Mouse (Mus musculus) adrenal gland, adult 2 months (tissue): Measurements from ENCODE around the gene Gm10718. TPM values are rescaled to one million over a fixed set of nuclear protein-coding genes. Genes with fewer than 3 reads are reported as not detected.
"Not testable (repeated sequence)": the region's sequence is repeated elsewhere in the genome, so short reads cannot be mapped to it uniquely, and the experiment has no call there.

ENCODE experiments used
- DNase-seq: peaks from one replicate; pipeline ENCODE4 v3.0.0; 2021
- microRNA-seq, 2 experiments: library from miRNA; unstranded; fragments of <30 nt; microRNA quantifications; one replicate each; pipeline ENCODE4 v1.2.0; 2021
- polyA plus RNA-seq: library from polyadenylated mRNA; depleted of rRNA; stranded (reverse); fragments of >200 nt; gene quantifications from 2 replicates; pipeline ENCODE4 v1.2.3, GENCODE M21; 2012; rRNA removed
- total RNA-seq, 2 experiments: library from RNA; stranded (reverse); gene quantifications; 2 replicates each; pipeline ENCODE4 v1.2.3; 2021

The Gm10718 gene
- total and polyA plus RNA-seq, 3 experiments: 1.7 to 1.9 TPM; not detected in 1

DNA sequence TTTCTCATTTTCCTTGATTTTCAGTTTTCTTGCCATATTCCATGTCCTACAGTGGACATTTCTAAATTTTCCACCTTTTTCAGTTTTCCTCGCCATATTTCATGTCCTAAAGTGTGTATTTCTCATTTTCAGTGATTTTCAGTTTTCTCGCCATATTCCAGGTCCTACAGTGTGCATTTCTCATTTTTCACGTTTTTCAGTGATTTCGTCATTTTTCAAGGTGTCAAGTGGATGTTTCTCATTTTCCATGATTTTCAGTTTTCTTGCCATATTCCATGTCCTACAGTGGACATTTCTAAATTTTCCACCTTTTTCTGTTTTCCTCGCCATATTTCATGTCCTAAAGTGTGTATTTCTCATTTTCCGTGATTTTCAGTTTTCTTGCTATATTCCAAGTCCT is 2.3 kb downstream of the Gm10718 start:
- peak; percentile 51 for DNase-seq

DNA sequence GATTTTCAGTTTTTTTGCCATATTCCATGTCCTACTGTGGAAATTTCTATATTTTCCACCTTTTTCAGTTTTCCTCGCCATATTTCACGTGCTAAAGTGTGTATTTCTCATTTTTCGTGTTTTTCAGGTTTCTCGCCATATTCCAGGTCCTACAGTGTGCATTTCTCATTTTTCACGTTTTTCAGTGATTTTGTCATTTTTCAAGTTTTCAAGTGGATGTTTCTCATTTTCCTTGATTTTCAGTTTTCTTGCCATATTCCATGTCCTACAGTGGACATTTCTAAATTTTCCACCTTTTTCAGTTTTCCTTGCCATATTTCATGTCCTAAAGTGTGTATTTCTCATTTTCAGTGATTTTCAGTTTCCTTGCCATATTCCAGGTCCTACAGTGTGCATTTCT is 2.8 kb downstream of the Gm10718 start:
- DNase-seq: not testable (repeated sequence)

DNA sequence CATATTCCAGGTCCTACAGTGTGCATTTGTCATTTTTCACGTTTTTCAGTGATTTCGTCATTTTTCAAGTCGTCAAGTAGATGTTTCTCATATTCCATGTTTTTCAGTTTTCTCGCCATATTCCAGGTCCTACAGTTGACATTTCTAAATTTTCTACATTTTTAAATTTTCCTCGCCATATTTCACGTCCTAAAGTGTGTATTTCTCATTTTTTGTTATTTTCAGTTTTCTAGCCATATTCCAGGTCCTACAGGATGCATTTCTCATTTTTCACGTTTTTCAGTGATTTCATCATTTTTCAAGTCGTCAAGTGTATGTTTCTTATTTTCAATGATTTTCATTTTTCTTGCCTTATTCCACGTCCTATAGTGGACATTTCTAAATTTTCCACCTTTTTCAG is 3.4 kb downstream of the Gm10718 start:
- not testable (repeated sequence) for DNase-seq

DNA sequence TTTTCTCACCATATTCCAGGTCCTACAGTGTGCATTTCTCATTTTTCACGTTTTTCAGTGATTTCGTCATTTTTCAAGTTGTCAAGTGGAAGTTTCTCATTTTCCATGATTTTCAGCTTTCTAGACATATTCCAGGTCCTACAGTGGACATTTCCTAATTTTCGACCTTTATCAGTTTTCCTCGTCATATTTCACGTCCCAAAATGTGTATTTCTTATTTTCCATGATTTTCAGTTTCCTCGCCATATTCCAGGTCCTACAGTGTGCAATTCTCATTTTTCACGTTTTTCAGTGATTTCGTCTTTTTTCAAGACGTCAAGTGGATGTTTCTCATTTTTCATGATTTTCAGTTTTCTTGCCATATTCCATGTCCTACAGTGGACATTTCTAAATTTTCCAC is 3.9 kb downstream of the Gm10718 start:
- DNase-seq: not testable (repeated sequence)

DNA sequence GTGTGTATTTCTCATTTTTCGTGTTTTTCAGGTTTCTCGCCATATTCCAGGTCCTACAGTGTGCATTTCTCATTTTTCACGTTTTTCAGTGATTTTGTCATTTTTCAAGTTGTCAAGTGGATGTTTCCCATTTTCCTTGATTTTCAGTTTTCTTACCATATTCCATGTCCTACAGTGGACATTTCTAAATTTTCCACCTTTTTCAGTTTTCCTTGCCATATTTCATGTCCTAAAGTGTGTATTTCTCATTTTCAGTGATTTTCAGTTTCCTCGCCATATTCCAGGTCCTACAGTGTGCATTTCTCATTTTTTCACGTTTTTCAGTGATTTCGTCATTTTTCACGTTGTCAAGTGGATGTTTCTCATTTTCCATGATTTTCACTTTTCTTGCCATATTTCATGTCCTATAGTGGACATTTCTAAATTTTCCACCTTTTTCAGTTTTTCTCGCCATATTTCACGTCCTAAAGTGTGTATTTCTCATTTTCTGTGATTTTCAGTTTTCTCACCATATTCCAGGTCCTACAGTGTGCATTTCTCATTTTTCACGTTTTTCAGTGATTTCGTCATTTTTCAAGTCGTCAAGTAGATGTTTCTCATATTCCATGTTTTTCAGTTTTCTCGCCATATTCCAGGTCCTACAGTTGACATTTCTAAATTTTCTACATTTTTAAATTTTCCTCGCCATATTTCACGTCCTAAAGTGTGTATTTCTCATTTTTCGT is 6.1 kb downstream of the Gm10718 start:
- DNase-seq: peak; percentile 4

DNA sequence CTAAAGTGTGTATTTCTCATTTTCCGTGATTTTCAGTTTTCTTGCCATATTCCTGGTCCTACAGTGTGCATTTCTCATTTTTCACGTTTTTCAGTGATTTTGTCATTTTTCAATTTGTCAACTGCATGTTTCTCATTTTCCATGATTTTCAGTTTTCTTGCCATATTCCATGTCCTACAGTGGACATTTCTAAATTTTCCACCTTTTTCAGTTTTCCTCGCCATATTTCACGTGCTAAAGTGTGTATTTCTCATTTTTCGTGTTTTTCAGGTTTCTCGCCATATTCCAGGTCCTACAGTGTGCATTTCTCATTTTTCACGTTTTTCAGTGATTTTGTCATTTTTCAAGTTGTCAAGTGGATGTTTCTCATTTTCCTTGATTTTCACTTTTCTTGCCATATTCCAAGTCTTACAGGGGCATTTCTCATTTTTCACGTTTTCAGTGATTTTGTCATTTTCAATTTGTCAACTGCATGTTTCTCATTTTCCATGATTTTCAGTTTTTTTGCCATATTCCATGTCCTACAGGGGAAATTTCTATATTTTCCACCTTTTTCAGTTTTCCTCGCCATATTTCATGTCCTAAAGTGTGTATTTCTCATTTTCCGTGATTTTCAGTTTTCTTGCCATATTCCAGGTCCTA is 7.5 kb downstream of the Gm10718 start:
- not testable (repeated sequence) for DNase-seq

DNA sequence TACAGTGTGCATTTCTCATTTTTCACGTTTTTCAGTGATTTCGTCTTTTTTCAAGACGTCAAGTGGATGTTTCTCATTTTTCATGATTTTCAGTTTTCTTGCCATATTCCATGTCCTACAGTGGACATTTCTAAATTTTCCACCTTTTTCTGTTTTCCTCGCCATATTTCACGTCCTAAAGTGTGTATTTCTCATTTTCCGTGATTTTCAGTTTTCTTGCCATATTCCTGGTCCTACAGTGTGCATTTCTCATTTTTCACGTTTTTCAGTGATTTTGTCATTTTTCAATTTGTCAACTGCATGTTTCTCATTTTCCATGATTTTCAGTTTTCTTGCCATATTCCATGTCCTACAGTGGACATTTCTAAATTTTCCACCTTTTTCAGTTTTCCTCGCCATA is 11.0 kb downstream of the Gm10718 start, which contains the start of gene Gm17535:
Gm17535 (plus strand) TSS at position 301 of the 400 bp plus-strand sequence.
- DNase-seq: not testable (repeated sequence)

DNA sequence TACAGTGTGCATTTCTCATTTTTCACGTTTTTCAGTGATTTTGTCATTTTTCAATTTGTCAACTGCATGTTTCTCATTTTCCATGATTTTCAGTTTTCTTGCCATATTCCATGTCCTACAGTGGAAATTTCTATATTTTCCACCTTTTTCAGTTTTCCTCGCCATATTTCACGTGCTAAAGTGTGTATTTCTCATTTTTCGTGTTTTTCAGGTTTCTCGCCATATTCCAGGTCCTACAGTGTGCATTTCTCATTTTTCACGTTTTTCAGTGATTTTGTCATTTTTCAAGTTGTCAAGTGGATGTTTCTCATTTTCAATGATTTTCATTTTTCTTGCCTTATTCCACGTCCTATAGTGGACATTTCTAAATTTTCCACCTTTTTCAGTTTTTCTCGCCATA is 13.2 kb downstream of the Gm10718 start, which contains the start of gene Gm10715:
Gm10715 (plus strand) TSS at position 301 of the 400 bp plus-strand sequence.
- DNase-seq: not testable (repeated sequence)

DNA sequence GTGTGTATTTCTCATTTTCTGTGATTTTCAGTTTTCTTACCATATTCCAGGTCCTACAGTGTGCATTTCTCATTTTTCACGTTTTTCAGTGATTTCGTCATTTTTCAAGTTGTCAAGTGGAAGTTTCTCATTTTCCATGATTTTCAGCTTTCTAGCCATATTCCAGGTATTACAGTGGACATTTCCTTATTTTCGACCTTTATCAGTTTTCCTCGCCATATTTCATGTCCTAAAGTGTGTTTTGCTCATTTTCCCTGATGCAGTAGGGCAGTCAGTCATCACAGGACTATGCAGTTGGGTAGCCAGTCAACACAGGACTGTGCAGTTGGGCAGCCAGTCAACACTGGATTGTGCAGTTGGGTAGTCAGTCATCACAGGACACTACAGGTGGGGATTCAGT is 14.8 kb downstream of the Gm10718 start:
- DNase-seq: not testable (repeated sequence)

Small RNA genes lying within 50 kb of the gene (microRNA-seq; reads per million reads assigned to microRNA genes)
- gene Mir101c: 0 reads per million in 2 experiments

Other genes with a start within 250 kb of the Gm10718 start
- gene Gm10722, start 22.6 kb upstream of the Gm10718 start, total RNA-seq: not detected
- not detected in 2 replicates for gene Gm10722, start 22.6 kb upstream of the Gm10718 start, polyA plus RNA-seq
- under 1 TPM in 1 of 2 experiments, not detected in 1; 0.78 TPM for gene Gm11168, start 20.2 kb upstream of the Gm10718 start, total RNA-seq
- gene Gm11168, start 20.2 kb upstream of the Gm10718 start, polyA plus RNA-seq: not detected in 2 replicates
- gene Gm10721, start 10.4 kb upstream of the Gm10718 start, total RNA-seq: 1 to 10 TPM in 1 of 2 experiments, under 1 TPM in 1; 0.86 to 1.2 TPM
- not detected in 2 replicates for gene Gm10721, start 10.4 kb upstream of the Gm10718 start, polyA plus RNA-seq
- gene Gm10720, start 7.9 kb upstream of the Gm10718 start, total RNA-seq: not detected
- gene Gm10720, start 7.9 kb upstream of the Gm10718 start, polyA plus RNA-seq: not detected in 2 replicates
- 1 to 10 TPM in 1 of 2 experiments, under 1 TPM in 1; 0.90 to 3.5 TPM for gene Gm10719, start 6.1 kb upstream of the Gm10718 start, total RNA-seq
- gene Gm10719, start 6.1 kb upstream of the Gm10718 start, polyA plus RNA-seq: not detected in 2 replicates
- gene Gm10717, start 1.9 kb downstream of the Gm10718 start, total RNA-seq: under 1 TPM in 1 of 2 experiments, not detected in 1; 0.49 TPM
- not detected in 2 replicates for gene Gm10717, start 1.9 kb downstream of the Gm10718 start, polyA plus RNA-seq
- gene Gm17535, start 11.1 kb downstream of the Gm10718 start, total RNA-seq: not detected
- not detected in 2 replicates for gene Gm17535, start 11.1 kb downstream of the Gm10718 start, polyA plus RNA-seq
- gene Gm10715, start 13.3 kb downstream of the Gm10718 start, total RNA-seq: not detected
- not detected in 2 replicates for gene Gm10715, start 13.3 kb downstream of the Gm10718 start, polyA plus RNA-seq